ENCODE assay signal across 12 mouse cellular contexts in the genomic region with DNA sequence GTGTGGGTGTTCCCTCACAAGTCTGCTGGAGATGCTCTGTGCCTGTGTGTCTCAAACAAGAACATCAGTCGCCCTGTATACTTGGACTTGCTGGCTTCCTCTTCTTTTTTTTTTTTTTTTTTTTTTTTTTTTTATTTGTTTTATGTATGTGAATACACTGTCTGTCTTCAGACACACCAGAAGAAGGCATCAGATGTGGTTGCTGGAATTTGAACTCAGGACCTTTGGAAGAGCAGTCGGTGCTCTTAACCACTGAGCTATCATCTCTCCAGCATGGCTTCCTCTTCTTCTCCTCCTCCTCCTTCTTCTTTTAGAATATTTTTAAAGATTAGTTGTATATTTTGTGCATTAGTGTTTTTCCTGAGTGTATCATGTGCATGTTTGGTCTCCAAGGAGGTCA. TPM values are rescaled to one million over a fixed set of nuclear protein-coding genes. Genes with fewer than 3 reads are reported as not detected.
DNase-seq lines count a peak whose midpoint lies in the region; ATAC-seq lines count a peak whose summit lies in the region.
"Had no signal": no experiment of that assay in that cellular context is flagged by ENCODE, and none has a peak within 500 bp of the region (broad histone marks: within the 10 kb centered on the region; RNA-seq: fewer than 3 reads in every experiment).

No protein-coding gene starts in this region.

- no peaks in the 10 kb centered on the region for H3K4me1 ChIP-seq in heart, embryonic 11.5 days (ENCODE audit: control insufficient read depth, insufficient read depth, low read length)
- no peaks in the 10 kb centered on the region for H3K4me1 ChIP-seq in lung, embryonic 15.5 days
- H3K4me1 ChIP-seq in hindbrain, embryonic 10.5 days (replicated peaks), result no peaks in the 10 kb centered on the region; the same call in 1 of the 2 replicates
- H3K4me1 ChIP-seq: neural tube, embryonic 13.5 days had no signal

- WGBS in heart, embryonic 11.5 days (ENCODE audit: insufficient replicate concordance), result 76% methylated on average over 2 of the region's 2 CpGs
- WGBS in lung, embryonic 15.5 days, result 82% methylated on average over 2 of the region's 2 CpGs
- 82% methylated on average over 2 of the region's 2 CpGs for WGBS in hindbrain, embryonic 10.5 days

- peaks cover 15% of the 10 kb centered on the region for H3K27me3 ChIP-seq in heart, embryonic 11.5 days (ENCODE audit: control insufficient read depth, insufficient read depth, low read length)
- H3K27me3 ChIP-seq in lung, embryonic 15.5 days, result peaks cover 14% of the 10 kb centered on the region
- H3K27me3 ChIP-seq in hindbrain, embryonic 10.5 days (ENCODE audit: insufficient read depth, poor library complexity, severe bottlenecking), result peaks cover 14% of the 10 kb centered on the region

- 0 out of 2 replicates have a peak, but pooled peaks cover 4% of the 10 kb centered on the region for H3K9me3 ChIP-seq in heart, embryonic 11.5 days (replicated peaks; ENCODE audit: control insufficient read depth, low read length)
- no peaks in the 10 kb centered on the region for H3K9me3 ChIP-seq in lung, embryonic 15.5 days
- H3K9me3 ChIP-seq in hindbrain, embryonic 10.5 days, result peaks cover 3% of the 10 kb centered on the region

- no peak overlapping the region for H3K4me2 ChIP-seq in heart, embryonic 11.5 days
- H3K4me2 ChIP-seq in lung, embryonic 15.5 days, result no peak overlapping the region
- H3K4me2 ChIP-seq: neural tube, embryonic 13.5 days had no signal

- no peaks in the 10 kb centered on the region for H3K36me3 ChIP-seq in heart, embryonic 11.5 days (ENCODE audit: control insufficient read depth, insufficient read depth, low read length)
- H3K36me3 ChIP-seq in lung, embryonic 15.5 days, result no peaks in the 10 kb centered on the region
- H3K36me3 ChIP-seq in hindbrain, embryonic 10.5 days, result no peaks in the 10 kb centered on the region
- H3K36me3 ChIP-seq: neural tube, embryonic 13.5 days had no signal

- peak; percentile 38 for DNase-seq in heart, adult 8-10 months (ENCODE audit: low spot score)
- DNase-seq in thymus, postnatal 14 days, result peak; percentile 41
- DNase-seq in thymus, postnatal 0 days (ENCODE audit: low spot score), result no peak
- peak; percentile 59 for DNase-seq in urinary bladder, postnatal 25 days (ENCODE audit: low spot score)
- DNase-seq in embryo, embryonic 10 days (ENCODE audit: low spot score), result no peak
- no peak for DNase-seq in hindbrain, embryonic 10.5 days (ENCODE audit: low spot score)
- DNase-seq: layer of hippocampus, postnatal 36 days had no signal

- no peak overlapping the region for H3K9ac ChIP-seq in heart, embryonic 11.5 days (ENCODE audit: low read depth, low read length)
- H3K9ac ChIP-seq in lung, embryonic 15.5 days, result no peak overlapping the region
- H3K9ac ChIP-seq: neural tube, embryonic 13.5 days had no signal

- H3K4me3 ChIP-seq in heart, embryonic 11.5 days (ENCODE audit: low read depth, low read length), result no peak overlapping the region
- H3K4me3 ChIP-seq in lung, embryonic 15.5 days, result no peak overlapping the region
- no peak overlapping the region for H3K4me3 ChIP-seq in hindbrain, embryonic 10.5 days
- H3K4me3 ChIP-seq: neural tube, embryonic 13.5 days had no signal

- ATAC-seq in heart, embryonic 11.5 days (replicated peaks; ENCODE audit: insufficient number of reproducible peaks, low FRiP score, low TSS enrichment), result no peak
- peak; percentile 75; the same call in 1 of the 2 replicates for ATAC-seq in lung, embryonic 15.5 days (ENCODE audit: borderline replicate concordance, extremely low read depth, low FRiP score, low TSS enrichment)

- H3K27ac ChIP-seq in heart, embryonic 11.5 days (ENCODE audit: low read depth, low read length), result no peak overlapping the region
- H3K27ac ChIP-seq in lung, embryonic 15.5 days, result no peak overlapping the region
- no peak overlapping the region for H3K27ac ChIP-seq in hindbrain, embryonic 10.5 days
- H3K27ac ChIP-seq: neural tube, embryonic 13.5 days had no signal

RNA-seq across cellular contexts. Expression of gene Trim50, which starts 4.5 kb away (rescaled TPM):
- under 1 TPM in 1 of 4 experiments, not detected in 3; 0.28 TPM for total RNA-seq in heart, adult 8-10 months (2022)
- not detected in 2 replicates for polyA plus RNA-seq in heart, embryonic 11.5 days (2014; fragmentation: Nextera tagmentation; extraction: Ambion mirVana)
- not detected in 2 replicates for polyA plus RNA-seq in thymus, postnatal 0 days (2015; fragmentation: Nextera tagmentation; extraction: Ambion mirVana)
- not detected in 2 replicates for polyA plus RNA-seq in lung, embryonic 15.5 days (2015; fragmentation: Nextera tagmentation; extraction: Ambion mirVana)
- polyA plus RNA-seq in hindbrain, embryonic 10.5 days (2016; fragmentation: Nextera tagmentation; extraction: Ambion mirVana), result 0.08 TPM in 1 of 2 replicates, not detected in the other
- total RNA-seq: layer of hippocampus, postnatal 36 days had no signal
- polyA plus RNA-seq: heart, embryonic 14.5 days; lung, embryonic 16.5 days; neural tube, embryonic 13.5 days had no signal

RNA-seq across cellular contexts. Expression of gene Fkbp6, which starts 7.7 kb away (rescaled TPM):
- under 1 TPM in 3 of 4 experiments, not detected in 1; 0.24 to 0.94 (median 0.90) TPM for total RNA-seq in heart, adult 8-10 months (2022)
- polyA plus RNA-seq in heart, embryonic 11.5 days (2014; fragmentation: Nextera tagmentation; extraction: Ambion mirVana), result 0.46 TPM in 1 of 2 replicates, not detected in the other
- 0.16 TPM in 1 of 2 replicates, not detected in the other for polyA plus RNA-seq in thymus, postnatal 0 days (2015; fragmentation: Nextera tagmentation; extraction: Ambion mirVana)
- polyA plus RNA-seq in lung, embryonic 15.5 days (2015; fragmentation: Nextera tagmentation; extraction: Ambion mirVana), result not detected in 2 replicates
- polyA plus RNA-seq in hindbrain, embryonic 10.5 days (2016; fragmentation: Nextera tagmentation; extraction: Ambion mirVana), result 0.17 and 0.31 TPM in 2 replicates
- total RNA-seq: layer of hippocampus, postnatal 36 days had no signal
- polyA plus RNA-seq: heart, embryonic 14.5 days; lung, embryonic 16.5 days had no signal

RNA-seq across cellular contexts. Expression of gene Nsun5, which starts 12.2 kb away (rescaled TPM):
- 10 to 100 TPM; 11.4 to 15.1 (median 13.3) TPM for total RNA-seq in heart, adult 8-10 months (2022)
- 15.9 and 16.0 TPM in 2 replicates for polyA plus RNA-seq in heart, embryonic 11.5 days (2014; fragmentation: Nextera tagmentation; extraction: Ambion mirVana)
- polyA plus RNA-seq in thymus, postnatal 0 days (2015; fragmentation: Nextera tagmentation; extraction: Ambion mirVana), result 37.5 and 40.1 TPM in 2 replicates
- 34.8 and 37.5 TPM in 2 replicates for polyA plus RNA-seq in lung, embryonic 15.5 days (2015; fragmentation: Nextera tagmentation; extraction: Ambion mirVana)
- 44.1 and 46.1 TPM in 2 replicates for polyA plus RNA-seq in hindbrain, embryonic 10.5 days (2016; fragmentation: Nextera tagmentation; extraction: Ambion mirVana)

RNA-seq across cellular contexts. Expression of gene Pom121, which starts 36.8 kb away (rescaled TPM):
- 10 to 100 TPM in 3 of 4 experiments, 1 to 10 TPM in 1; 9.4 to 11.7 (median 10.8) TPM for total RNA-seq in heart, adult 8-10 months (2022)
- 10.2 and 11.8 TPM in 2 replicates for polyA plus RNA-seq in heart, embryonic 11.5 days (2014; fragmentation: Nextera tagmentation; extraction: Ambion mirVana)
- 8.5 and 10.4 TPM in 2 replicates for polyA plus RNA-seq in thymus, postnatal 0 days (2015; fragmentation: Nextera tagmentation; extraction: Ambion mirVana)
- 12.4 and 12.8 TPM in 2 replicates for polyA plus RNA-seq in lung, embryonic 15.5 days (2015; fragmentation: Nextera tagmentation; extraction: Ambion mirVana)
- polyA plus RNA-seq in hindbrain, embryonic 10.5 days (2016; fragmentation: Nextera tagmentation; extraction: Ambion mirVana), result 19.5 and 20.9 TPM in 2 replicates

Comparison
In these comparisons a context has a peak if more than half of its experiments do, and no peak if none do; other contexts are left out.
1. DNase-seq: peak in heart, adult 8-10 months (single experiment), thymus, postnatal 14 days (single experiment) and urinary bladder, postnatal 25 days (single experiment); none in thymus, postnatal 0 days (single experiment), embryo, embryonic 10 days (single experiment) and hindbrain, embryonic 10.5 days (single experiment).